Mouse (Mus musculus): ENCODE results near the gene Cdc42ep4.

Gene Cdc42ep4

DNA sequence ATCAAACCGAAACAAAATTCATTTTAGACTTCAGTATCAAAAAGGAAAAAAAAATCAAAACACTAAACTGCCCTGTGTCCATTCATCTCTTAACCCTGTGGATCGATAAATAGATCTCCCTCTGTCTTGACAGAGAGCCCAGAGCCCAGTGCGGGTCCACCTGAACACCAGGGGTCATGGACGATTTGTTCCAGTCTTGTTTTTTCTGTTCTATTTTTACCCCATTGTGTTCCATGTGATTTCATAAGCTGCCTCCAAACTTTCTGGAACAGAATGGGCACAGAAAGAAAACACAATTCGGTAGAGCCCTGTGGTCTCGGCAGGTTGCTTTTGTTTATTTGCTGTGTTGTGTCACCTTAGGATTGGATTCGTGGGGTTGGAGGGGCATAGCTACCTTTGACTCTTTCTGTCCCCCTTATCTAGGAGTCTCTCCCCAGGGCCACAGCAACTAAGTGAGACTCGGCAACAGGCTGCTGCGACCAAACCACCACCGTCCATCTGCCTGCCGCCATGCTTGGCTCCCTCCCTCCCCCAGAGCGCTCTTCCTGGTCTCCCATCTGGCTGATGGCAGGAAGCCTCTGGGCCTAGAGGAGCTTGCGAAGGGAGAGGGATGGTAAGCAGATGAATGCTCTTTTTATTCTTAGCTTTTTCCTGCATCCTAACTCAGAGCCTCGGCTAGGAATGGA, 29.1 kb downstream of the Cdc42ep4 start:
- no peak for DNase-seq (ENCODE audit: low spot score in 2 of 2)

- DNase-seq (ENCODE audit: low spot score in 2 of 2) = no peak
Measured at GRCm38 (mm10) chr11:113717767-113718424, 33.8 kb downstream of the Cdc42ep4 start.

- DNase-seq (ENCODE audit: low spot score in 2 of 2) = no peak
Measured at GRCm38 (mm10) chr11:113716132-113716531, 35.5 kb downstream of the Cdc42ep4 start.

DNA sequence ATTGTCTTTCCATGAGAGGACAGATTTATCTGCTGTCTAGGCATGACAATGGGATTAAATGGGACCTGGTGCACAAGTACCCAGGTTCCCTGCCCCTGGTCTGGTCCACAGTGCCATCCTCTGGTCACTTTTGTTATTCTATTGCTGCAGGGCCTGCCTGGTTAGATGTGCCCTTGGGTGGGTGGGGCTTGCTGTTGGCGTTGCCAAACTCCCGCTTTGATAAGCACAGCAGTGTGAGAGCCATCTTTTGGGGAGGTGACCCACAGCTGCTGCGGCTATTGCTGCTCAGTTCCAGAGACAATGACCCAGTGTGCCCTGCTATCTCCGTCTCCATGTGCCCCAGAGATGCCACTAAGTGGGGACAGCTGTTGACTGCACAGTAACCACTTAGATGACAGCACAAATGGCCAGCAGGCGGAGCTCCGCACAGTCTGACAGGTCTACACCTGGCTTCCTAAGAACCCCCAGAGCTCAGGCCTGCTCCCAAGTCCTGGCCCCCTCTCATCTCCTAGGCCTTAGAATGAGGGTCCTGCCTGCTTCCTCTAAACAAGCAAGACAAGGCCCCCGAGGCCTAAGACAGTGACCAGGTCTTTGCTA, 36.5 kb downstream of the Cdc42ep4 start:
- no peak for DNase-seq (ENCODE audit: low spot score in 2 of 2)

GRCm38 (mm10) chr11:113711061-113711460, 40.6 kb downstream of the Cdc42ep4 start:
- DNase-seq (ENCODE audit: low spot score in 2 of 2) = no peak

DNA sequence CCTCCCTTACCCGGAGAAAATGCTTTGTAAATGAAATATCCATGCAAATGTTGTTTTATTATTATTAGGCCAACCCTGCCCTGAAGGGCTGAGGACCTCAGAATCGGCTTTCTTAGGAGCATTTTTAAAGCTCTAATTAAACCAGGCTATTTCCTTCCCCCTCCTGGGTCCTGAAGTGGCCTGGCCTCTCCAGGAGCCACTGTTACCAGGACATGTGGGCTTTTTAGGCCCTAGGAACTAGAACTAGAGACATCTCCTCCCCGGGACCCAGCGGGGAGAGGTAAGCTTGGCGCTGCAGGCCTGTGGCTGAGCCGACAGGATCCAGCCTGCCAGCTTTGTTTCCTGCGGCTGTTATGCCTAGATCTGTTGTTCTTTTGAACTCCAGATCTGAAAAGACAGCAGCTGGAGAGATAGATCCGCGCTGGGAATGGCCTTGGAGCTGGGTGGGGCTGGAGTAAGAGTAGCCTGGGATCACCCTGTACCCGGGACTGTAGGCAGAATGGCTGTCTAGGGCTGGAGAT, 41.4 kb downstream of the Cdc42ep4 start:
- DNase-seq (ENCODE audit: low spot score in 2 of 2) = no peak

GRCm38 (mm10) chr11:113709731-113710256, 41.9 kb downstream of the Cdc42ep4 start, which contains the start of gene Cpsf4l:
Gene Cpsf4l (minus strand): TSS chr11:113710017.
- no peak for DNase-seq (ENCODE audit: low spot score in 2 of 2)

- DNase-seq (ENCODE audit: low spot score in 2 of 2) = no peak
Measured at GRCm38 (mm10) chr11:113709272-113709671, 42.4 kb downstream of the Cdc42ep4 start.

GRCm38 (mm10) chr11:113708629-113709213, 43.0 kb downstream of the Cdc42ep4 start:
- no peak for DNase-seq (ENCODE audit: low spot score in 2 of 2)

DNA sequence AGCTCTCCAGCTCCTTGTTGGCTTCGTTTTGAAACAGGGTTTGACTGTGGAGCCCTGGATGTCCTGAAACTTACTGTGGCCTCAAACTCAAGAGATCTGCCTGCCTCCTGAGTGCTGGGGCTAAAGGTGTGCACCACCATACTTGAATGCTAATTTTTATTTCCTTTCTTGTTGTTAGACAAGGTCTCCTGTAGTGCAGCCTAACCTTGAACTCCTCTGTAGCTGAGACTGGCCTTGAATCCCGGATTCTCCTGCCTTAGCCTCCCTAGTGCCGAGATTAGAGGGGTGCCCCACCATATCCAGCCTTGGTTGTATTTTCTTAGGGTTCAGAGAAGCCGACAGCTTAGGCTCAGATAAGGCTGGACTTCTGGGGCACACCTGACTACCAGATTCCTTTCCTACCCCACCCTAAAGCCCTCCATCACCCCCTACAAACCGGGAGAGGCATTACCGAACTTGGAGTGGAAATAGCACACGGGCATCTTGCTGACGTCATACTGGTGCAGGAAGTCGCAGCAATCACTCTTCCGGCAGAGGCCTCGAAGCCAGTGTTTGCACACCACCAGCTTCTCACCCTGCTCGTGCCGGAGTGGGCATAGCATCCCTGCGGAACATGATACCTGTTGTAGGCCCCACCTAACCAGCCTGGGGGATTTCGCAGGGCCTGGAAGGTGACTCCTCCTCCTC, 45.6 kb downstream of the Cdc42ep4 start:
- DNase-seq (ENCODE audit: low spot score in 2 of 2) = no peak

GRCm38 (mm10) chr11:113703758-113704157, 47.9 kb downstream of the Cdc42ep4 start:
- peak; percentile 40 to 63 for DNase-seq (ENCODE audit: low spot score in 2 of 2)

GRCm38 (mm10) chr11:113699643-113700042, 52.0 kb downstream of the Cdc42ep4 start:
- DNase-seq (ENCODE audit: low spot score in 2 of 2) = no peak

GRCm38 (mm10) chr11:113698013-113698545, 53.6 kb downstream of the Cdc42ep4 start:
- no peak for DNase-seq (ENCODE audit: low spot score in 2 of 2)

GRCm38 (mm10) chr11:113697571-113697970, 54.1 kb downstream of the Cdc42ep4 start:
- DNase-seq (ENCODE audit: low spot score in 2 of 2) = no peak

DNA sequence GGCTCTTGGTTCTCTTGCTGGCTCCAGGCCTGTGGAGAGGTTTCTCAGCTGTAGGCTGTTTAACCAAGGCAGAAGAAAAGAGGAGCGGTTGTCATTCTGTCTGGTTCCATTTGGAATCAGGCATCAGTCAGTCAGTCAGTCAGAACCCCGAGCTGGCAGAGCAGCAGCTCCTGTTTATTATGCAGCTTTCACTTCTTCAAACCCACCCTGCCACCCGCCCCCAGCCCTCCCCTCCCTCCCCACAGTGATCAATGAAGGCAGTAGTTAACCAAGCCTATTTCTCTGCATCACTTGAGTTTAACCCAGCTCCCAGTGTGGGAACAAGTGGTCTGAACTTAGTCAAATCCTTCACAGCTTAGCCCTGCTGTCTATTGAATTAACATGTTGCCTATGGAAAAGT, 59.8 kb downstream of the Cdc42ep4 start:
- DNase-seq (ENCODE audit: low spot score in 2 of 2) = no peak

- DNase-seq (ENCODE audit: low spot score in 2 of 2) = no peak
Measured at GRCm38 (mm10) chr11:113691318-113691717, 60.4 kb downstream of the Cdc42ep4 start.

DNA sequence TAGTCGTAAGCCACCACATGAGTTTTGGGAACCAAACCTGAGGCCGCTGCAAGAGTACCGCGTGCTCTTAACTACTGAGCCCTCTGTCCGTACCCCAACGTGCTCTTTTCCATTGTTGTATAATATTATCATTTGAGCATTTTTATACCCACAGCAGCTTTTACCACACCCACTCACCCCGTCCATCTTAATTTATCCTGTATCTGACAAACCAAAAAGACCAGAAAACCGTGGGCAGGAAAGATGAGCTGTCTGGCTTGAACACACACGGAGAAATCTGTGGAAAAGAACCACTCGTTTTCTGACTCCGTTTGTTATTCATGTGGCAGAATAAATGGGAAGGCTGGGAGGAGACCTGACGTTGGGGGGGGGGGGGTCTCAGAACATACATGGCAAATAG, 61.2 kb downstream of the Cdc42ep4 start:
- DNase-seq (ENCODE audit: low spot score in 2 of 2) = no peak

- no peak for DNase-seq (ENCODE audit: low spot score in 2 of 2)
Measured at GRCm38 (mm10) chr11:113687031-113687430, 64.7 kb downstream of the Cdc42ep4 start.

DNA sequence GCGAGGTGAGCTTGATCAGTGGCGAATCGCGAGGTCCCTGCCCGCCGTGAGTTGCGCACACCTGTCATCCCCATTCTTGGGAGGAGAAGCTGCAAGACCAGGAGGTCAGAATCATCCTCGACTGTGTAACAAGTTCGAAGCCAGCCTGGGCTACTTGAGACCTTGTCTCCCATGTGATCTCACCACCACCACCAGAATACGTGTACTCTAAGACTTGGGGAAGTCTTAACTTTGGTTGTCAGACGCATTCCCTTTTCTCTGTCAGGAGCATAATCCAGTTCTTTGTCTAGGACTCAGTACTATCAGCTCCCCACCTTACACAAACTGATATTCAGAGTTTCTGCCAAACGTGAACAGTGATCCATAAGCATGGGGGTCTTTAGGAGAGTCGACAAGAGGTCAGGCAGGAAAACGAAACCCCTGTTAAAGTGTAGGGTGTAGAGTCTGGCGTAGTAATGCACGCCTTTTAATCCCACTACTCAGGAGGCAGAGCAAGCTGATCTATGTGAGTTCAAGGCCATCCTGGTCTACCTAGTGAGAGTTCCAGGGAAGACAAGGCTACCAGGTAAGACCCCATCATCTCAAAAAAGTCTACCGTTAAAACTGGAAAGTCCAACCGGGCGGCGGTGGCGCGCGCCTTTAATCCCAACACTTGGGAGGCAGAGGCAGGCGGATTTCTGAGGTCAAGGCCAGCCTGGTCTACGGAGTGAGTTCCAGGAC, 66.8 kb downstream of the Cdc42ep4 start:
- peak in 1 of 2 experiments; percentile 11 for DNase-seq (ENCODE audit: low spot score in 2 of 2)

- peak; percentile 95 for DNase-seq (ENCODE audit: low spot score in 2 of 2)
Measured at GRCm38 (mm10) chr11:113683957-113684706, 67.5 kb downstream of the Cdc42ep4 start, which contains the start of the genes Fam104a and D11Wsu47e. Gene Fam104a (minus strand): TSS chr11:113684155. Gene D11Wsu47e (plus strand): TSS chr11:113684412.

Measured in natural killer cell, adult 2 months (primary cell).